Mouse (Mus musculus): ENCODE data around the gene Gm44503. TPM values are rescaled to one million over a fixed set of nuclear protein-coding genes. Genes with fewer than 3 reads are reported as not detected.
A peak's percentile ranks its signal among the peaks of the same experiment; 100 is the strongest.

Gm44503 gene
- total RNA-seq, 2 experiments from 2014 or later, result 0.56 TPM; not detected in 1

GRCm38 (mm10) chr9:73012629-73013028 is 54.0 kb downstream of the Gm44503 start:
- DNase-seq (ENCODE audit: low spot score), result no peak
- intact Hi-C loops (cut with DNase I), result no loop called here

GRCm38 (mm10) chr9:73014724-73015123 is 56.1 kb downstream of the Gm44503 start:
- intact Hi-C loops (cut with DNase I), result no loop called here
- no peak for DNase-seq (ENCODE audit: low spot score)

DNA sequence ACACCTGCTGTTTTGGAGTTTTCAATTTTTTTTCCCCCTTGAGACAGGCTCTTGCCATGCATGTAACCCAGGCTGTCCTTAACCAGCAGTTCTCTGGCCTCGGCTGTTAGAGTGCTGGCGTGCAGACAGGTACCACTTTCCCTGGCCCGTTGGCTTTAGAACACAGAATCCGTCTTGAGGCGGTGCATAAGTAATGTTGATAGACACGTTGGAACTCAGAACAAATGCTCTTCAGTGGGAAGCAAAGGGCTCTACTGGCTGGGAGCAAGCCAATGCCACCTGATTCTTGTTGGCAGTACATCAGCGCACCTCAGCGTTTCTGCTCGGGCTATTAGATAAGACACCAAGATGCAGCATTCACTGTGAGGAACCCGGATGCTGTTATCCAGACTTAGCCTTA is 61.2 kb downstream of the Gm44503 start:
- intact Hi-C loops (cut with DNase I), result no loop called here
- DNase-seq (ENCODE audit: low spot score), result no peak

- DNase-seq (ENCODE audit: low spot score), result no peak
- intact Hi-C loops (cut with DNase I), result no loop called here
These were observed 62.0 kb downstream of the Gm44503 start for GRCm38 (mm10) chr9:73020566-73021097.

GRCm38 (mm10) chr9:73025818-73026636 is 67.4 kb downstream of the Gm44503 start:
- intact Hi-C loops (cut with DNase I), result no loop called here
- DNase-seq (ENCODE audit: low spot score), result no peak

DNA sequence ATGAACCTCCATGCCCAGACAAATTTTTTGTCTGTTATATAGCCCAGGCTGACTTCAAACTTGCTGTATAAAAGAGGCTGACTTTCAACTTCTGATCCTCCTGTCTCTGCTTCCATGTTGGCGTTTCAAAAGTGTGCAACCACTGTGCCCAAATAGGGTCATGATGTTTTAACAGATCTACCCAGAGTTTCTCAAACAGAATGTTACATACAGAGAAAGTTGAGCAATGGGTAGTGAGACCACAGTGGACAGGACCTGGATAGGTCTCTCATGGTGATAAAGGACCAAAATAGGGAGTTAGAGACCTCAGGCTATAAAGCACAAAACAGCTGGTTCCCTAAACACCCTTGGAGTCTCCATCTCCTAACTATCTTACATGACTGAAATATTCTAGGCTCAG is 71.8 kb downstream of the Gm44503 start:
- intact Hi-C loops (cut with DNase I), result no loop called here
- DNase-seq (ENCODE audit: low spot score), result no peak

DNA sequence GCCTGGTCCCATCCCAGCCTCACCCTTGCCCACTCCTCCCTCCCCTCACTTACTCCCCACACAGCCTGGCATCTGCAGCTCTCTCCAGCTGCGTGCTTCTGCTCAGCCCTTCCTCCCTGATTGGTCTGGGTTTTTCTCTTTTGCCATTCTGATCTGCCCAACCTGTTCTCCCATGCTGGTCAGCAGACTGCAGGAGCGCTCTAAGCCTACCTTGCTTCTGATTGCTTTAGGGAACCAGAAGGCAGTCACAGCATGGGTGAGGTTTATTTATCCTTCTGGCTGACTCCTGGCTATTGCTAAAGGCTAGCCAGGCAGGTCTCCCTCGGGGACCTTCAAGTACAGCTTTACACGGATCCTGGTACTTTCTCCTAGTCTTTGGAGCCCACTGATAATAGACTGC is 72.8 kb downstream of the Gm44503 start:
- intact Hi-C loops (cut with DNase I), result no loop called here
- no peak for DNase-seq (ENCODE audit: low spot score)

DNA sequence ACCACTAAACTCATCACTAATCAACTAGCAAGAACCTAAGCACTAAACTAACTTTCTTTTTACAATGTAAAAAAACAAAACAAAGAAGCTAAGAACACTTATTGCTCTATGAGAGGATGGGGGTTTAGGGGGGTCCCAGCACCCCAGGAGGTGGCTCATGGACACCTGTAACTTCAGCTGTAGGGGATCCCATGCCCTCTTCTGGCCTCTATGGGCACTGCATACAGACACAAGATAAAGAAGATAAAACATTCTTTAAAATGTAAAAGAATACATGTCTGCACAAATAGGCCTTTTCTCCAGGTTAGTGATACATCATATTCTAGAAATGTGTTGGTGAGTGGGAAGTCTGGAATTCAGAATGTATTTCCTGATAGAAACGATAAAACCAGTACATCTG is 74.8 kb downstream of the Gm44503 start:
- intact Hi-C loops (cut with DNase I), result no loop called here

DNA sequence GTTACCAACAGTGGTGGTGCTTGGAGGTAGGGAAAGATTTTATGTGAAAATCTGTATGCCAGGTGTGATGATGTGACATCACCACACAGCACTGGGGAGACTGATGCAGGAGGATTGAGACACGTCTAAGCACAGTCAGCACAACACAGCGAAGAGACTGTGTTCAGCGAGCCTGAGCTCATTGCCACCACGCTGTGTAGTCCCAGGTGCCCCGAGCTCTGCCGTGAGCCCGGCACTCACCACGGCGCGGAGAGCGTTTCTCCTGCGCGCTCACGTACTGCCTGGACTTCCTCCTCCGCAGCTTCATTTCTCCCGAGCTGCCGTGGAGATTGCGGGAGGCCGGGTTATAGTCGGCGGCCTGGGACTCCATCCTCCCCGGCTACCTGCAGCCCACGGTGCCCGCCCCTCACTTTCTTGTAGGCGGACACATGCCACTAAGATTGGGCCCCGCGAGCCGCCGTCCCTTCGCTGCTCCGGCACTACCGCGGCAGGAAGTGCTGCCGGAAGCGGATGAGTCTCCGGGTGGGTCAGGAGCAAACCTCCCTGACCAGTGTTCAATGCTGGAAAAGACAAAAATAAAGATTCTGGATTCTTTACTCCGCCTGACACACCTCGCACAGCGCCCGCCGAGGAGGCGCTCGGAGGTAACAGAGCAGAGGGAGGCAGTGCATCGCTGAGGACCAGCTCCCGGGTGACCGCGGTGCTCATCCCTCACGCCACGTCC is 80.7 kb downstream of the Gm44503 start:
- peak; percentile 80 for DNase-seq (ENCODE audit: low spot score)
- intact Hi-C loops (cut with DNase I), result loop anchor here (2.0 kb wide), 1 partner anchor 53 kb away; no protein-coding TSS in a partner anchor

More for the DNA sequence above, 74.8 kb downstream of the Gm44503 start:
- DNase-seq (ENCODE audit: low spot score), result no peak

DNA sequence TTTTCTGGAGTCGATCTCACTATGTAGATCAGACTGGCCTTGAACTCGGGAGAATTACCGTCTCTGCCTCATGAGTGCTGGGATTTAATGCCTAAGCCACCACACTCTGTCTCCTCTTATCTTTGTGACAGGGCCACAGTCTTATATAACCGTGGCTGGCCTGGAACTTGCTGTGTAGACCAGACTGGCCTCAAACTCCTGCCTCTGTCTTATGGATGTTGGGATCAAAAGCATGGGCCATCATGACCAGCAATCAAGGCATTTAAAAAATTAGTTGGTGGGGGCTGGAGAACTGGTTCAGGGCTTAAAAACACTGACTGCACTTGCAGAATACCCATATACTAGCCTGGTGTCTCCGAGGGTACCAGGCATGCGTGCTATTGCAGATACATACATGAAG is 81.4 kb downstream of the Gm44503 start, which contains the start of gene Pigb:
Pigb (minus strand) TSS at position 299 of the 400 bp plus-strand sequence.
- no peak for DNase-seq (ENCODE audit: low spot score)
- intact Hi-C loops (cut with DNase I), result no loop called here

DNA sequence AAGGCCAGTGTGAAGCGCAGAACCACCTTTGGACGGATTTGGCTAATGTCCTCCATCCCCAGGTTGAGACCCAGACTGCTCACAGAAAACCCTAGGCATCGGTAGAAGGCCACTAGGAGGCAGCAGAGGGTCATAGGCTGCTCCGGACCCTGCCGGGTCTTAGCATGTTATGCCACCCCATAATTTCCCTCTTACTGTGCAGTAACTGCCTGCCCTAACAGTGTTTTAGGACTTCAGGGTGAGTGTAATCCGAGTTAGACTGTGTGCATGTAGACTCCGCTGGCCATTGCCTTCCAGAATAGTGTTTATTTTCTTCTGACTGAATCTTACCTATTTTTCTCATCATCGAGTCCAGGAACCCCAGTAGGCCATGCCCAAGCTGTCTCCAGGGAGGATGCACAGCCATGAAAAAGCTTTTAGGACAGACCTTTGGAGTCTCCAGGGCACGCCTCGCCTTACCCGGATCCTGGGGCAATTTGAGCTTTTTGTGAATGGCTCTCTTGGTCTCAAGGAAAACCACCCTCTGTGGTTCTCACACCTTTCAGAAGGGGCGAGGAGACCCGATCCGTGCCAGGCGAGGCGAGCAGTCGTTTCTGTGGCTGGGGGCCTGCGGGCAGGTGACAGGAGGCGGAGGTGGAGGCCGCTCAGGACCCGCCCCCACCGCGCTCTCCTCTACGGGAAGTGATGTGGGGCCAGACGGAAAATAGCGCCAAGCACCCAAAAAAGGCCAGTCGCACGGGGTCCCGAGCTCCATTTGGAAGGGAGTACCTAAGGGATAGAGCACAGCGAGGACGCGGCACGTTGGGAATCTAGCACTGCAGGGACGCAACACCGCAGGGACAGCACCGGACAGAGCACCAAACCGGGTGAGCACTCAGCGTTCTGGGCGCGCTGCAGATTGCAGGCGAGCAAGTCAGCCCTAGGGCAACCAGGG is 85.8 kb downstream of the Gm44503 start, which contains the start of gene Rab27a:
Rab27a (plus strand) TSS at position 709 of the 934 bp plus-strand sequence.
- peak; percentile 48 for DNase-seq (ENCODE audit: low spot score)
- intact Hi-C loops (cut with DNase I), result loop anchor here (1.0 kb wide), 1 partner anchor 47 kb away; no protein-coding TSS in a partner anchor

DNA sequence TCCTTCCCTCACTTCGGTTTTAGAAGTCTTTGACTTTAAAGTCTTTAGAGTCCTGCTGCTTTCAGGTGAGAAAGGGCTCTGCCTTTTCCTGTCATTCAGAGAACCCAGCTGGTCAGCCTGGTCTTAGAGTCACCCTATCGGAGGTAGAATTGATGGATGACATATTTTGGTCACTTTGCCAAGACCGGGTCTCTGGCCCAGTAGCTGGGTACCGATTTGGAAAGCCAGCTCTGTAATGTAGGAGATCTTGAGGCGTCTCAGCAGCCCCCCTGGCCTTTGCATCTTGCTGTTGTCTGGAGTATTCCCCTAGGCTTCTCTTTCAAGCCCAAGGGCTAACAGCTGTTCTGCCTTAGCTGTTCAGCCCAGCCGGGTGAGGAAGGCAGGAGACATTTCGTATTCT is 86.6 kb downstream of the Gm44503 start:
- intact Hi-C loops (cut with DNase I), result no loop called here
- no peak for DNase-seq (ENCODE audit: low spot score)

- DNase-seq (ENCODE audit: low spot score), result no peak
- intact Hi-C loops (cut with DNase I), result no loop called here
These were observed 87.1 kb downstream of the Gm44503 start for GRCm38 (mm10) chr9:73045711-73046110.

GRCm38 (mm10) chr9:73047906-73048305 is 89.3 kb downstream of the Gm44503 start:
- intact Hi-C loops (cut with DNase I), result no loop called here
- no peak for DNase-seq (ENCODE audit: low spot score)

DNA sequence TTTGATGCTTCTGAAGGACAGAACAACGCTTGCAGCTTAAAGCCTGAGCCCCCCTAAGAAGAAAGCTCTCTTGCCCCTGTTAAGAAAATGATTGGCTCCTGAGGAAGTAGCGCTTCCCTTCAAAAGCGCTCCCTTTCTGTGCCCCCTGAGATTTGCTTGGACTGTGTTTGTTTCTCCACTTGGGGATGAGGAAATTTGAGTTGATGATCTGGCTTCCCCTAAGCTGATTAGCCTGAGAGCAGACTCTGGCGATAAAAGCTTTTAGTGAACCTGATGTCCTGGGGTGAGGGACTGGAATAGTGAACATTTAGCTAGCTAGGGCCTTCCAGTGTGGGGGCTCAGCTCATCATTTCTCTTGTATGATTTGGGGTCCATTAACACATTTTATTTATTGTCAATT is 90.3 kb downstream of the Gm44503 start:
- intact Hi-C loops (cut with DNase I), result no loop called here
- DNase-seq (ENCODE audit: low spot score), result no peak

- DNase-seq (ENCODE audit: low spot score), result no peak
These were observed 91.2 kb downstream of the Gm44503 start for GRCm38 (mm10) chr9:73049833-73050232.

DNA sequence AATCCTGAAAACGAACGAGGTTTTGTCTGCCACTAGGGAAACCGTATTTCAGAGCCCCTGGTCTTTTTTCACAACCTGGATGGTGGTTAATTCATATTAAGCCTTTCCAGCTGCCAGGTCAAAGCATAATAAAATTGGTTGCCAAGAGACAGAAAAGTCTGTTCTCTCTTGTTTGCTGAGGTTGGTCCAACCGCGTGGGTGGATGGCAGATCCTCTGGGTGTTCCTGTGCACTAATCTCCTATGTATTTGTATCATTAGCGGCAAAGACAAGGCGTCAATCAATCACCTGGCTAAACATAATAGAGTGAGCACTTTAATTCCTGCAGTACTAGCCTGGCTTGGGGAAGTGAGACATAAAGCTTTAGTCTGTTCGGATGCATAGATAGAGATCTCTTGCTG is 92.0 kb downstream of the Gm44503 start:
- intact Hi-C loops (cut with DNase I), result no loop called here

More at GRCm38 (mm10) chr9:73049833-73050232, 91.2 kb downstream of the Gm44503 start:
- intact Hi-C loops (cut with DNase I), result no loop called here

GRCm38 (mm10) chr9:73055441-73055911 is 96.8 kb downstream of the Gm44503 start:
- intact Hi-C loops (cut with DNase I), result no loop called here
- peak; percentile 13 for DNase-seq (ENCODE audit: low spot score)

More for the DNA sequence above, 92.0 kb downstream of the Gm44503 start:
- no peak for DNase-seq (ENCODE audit: low spot score)

DNA sequence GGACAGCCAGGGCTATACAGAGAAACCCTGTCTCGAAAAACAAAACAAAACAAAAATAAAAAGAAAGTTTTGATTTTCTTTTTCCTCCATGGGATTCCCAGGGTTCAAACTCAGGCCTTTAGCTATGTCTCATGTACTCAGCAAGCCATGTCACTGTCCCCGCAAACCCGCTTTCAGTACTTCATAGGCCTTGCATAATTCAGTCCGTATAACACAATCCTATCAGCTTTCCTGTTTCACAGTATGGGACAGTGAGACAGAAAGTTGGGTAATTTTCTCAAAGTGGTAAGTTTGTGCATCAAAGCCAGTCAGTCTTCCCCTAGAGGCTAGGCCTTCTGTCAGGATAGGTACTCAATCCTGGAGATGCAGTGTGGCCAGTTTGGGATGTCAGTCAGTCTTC is 100.6 kb downstream of the Gm44503 start:
- no peak for DNase-seq (ENCODE audit: low spot score)
- intact Hi-C loops (cut with DNase I), result no loop called here
